8 mouse cellular contexts compared by ENCODE assay signal in the genomic region with DNA sequence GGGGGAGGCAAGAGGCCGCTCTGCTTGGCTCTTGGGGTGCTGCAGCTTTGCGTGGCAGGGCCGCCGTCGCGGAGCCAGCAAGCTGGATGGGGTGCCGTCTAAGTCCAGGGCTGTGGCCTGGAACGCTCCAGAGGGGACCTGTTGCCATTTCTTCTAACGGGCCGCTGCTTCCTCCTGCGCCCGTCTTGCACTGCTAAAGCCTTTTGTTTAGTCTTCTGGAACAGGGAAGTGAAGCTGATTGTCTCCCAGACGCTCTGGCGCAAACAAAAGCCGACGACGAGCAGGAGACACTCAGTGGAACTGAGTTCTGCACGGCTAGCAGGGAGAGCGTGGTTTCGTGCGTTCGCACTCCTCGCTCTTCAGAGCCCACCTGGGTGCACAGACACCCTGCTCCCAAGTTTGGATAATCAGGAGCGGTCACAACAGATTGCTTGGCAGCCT. TPM values are rescaled to one million over a fixed set of nuclear protein-coding genes. Genes with fewer than 3 reads are reported as not detected.
DNase-seq lines count a peak whose midpoint lies in the region; ATAC-seq and TF ChIP-seq lines count a peak whose summit lies in the region.

No protein-coding gene starts in this region.

- WGBS in forebrain, embryonic 10.5 days: under 1% methylated on average over 24 of the region's 24 CpGs

- peaks cover under 1% of the 10 kb centered on the region; the same call in 1 of the 2 replicates for H3K27me3 ChIP-seq in forebrain, embryonic 10.5 days (ENCODE audit: poor library complexity, severe bottlenecking)

- TF ChIP-seq CTCF in left cerebral cortex, adult 2 months (IDR thresholded peaks at IDR 0.05): no peak

- intact Hi-C loops in left cerebral cortex, adult 2 months (cut with DNase I): loop anchor here (5.0 to 10.0 kb wide), 3 partner anchors 142 to 300 kb away; a partner anchor contains a TSS
- intact Hi-C loops in left cerebral cortex, postnatal 36 days (cut with DNase I): loop anchor here (5.0 to 10.0 kb wide), 2 partner anchors 97 to 200 kb away; a partner anchor contains a TSS

- peaks cover 26% of the 10 kb centered on the region for H3K4me1 ChIP-seq in forebrain, embryonic 10.5 days

- peak overlapping the region; percentile 95 for H3K4me3 ChIP-seq in left cerebral cortex, adult 2 months
- H3K4me3 ChIP-seq in forebrain, embryonic 10.5 days: peak overlapping the region; percentile 96

- no peaks in the 10 kb centered on the region for H3K9me3 ChIP-seq in forebrain, embryonic 10.5 days

- peaks cover 10% of the 10 kb centered on the region for H3K36me3 ChIP-seq in forebrain, embryonic 10.5 days (replicated peaks)

- no peak for DNase-seq in left cerebral cortex, adult 2 months (ENCODE audit: extremely low spot score in 1 of 2, low spot score in 2 of 2)
- DNase-seq in left cerebral cortex, postnatal 36 days (ENCODE audit: low spot score in 2 of 2): no peak
- peak; percentile 58 for DNase-seq in NIH3T3 (ENCODE audit: low read depth)
- peak; percentile 59 for DNase-seq in forebrain, embryonic 10.5 days (ENCODE audit: extremely low spot score, low spot score)
- DNase-seq in layer of hippocampus, postnatal 14 days (ENCODE audit: low spot score in 2 of 2): peak; percentile 46 to 58
- no peak for DNase-seq in adrenal gland, adult 18-20 months (ENCODE audit: low spot score in 2 of 2)
- DNase-seq in spleen, adult 12 weeks (ENCODE audit: low spot score): no peak

- ATAC-seq in megakaryocyte-erythroid progenitor cell, adult 5-6 weeks (replicated peaks; ENCODE audit: low FRiP score, low TSS enrichment, poor library complexity, severe bottlenecking): peak; percentile 51

- H3K27ac ChIP-seq in left cerebral cortex, adult 2 months: peak overlapping the region; percentile 81
- H3K27ac ChIP-seq in forebrain, embryonic 10.5 days: peak overlapping the region; percentile 96

RNA-seq across cellular contexts. Expression of a gene that starts 0.4 kb away (rescaled TPM):
- total RNA-seq in left cerebral cortex, adult 2 months (2021): 10 to 100 TPM; 50.9 to 52.2 TPM
- 10 to 100 TPM; 51.9 to 58.0 TPM for total RNA-seq in left cerebral cortex, postnatal 36 days (2021)
- 90.9 and 96.1 TPM in 2 replicates for polyA plus RNA-seq in forebrain, embryonic 10.5 days (2016; fragmentation: Nextera tagmentation; extraction: Ambion mirVana)
- 10 to 100 TPM; 48.2 to 50.3 TPM for total RNA-seq in layer of hippocampus, postnatal 14 days (2021)
- 37.4 and 40.1 TPM in 2 replicates for total RNA-seq in megakaryocyte-erythroid progenitor cell, adult 5-6 weeks (2014; fragmentation: Nextera tagmentation)
- total RNA-seq in megakaryocyte-erythroid progenitor cell, adult 5-6 weeks (2017): 65.7 and 85.1 TPM in 2 replicates
- total RNA-seq in adrenal gland, adult 18-20 months (2021): 10 to 100 TPM; 40.9 to 47.1 TPM

RNA-seq across cellular contexts. Expression of a gene that starts 11.4 kb away (rescaled TPM):
- not detected for total RNA-seq in left cerebral cortex, adult 2 months (2021)
- not detected for total RNA-seq in left cerebral cortex, postnatal 36 days (2021)
- polyA plus RNA-seq in forebrain, embryonic 10.5 days (2016; fragmentation: Nextera tagmentation; extraction: Ambion mirVana): not detected in 2 replicates
- not detected for total RNA-seq in layer of hippocampus, postnatal 14 days (2021)
- not detected in 2 replicates for total RNA-seq in megakaryocyte-erythroid progenitor cell, adult 5-6 weeks (2014; fragmentation: Nextera tagmentation)
- total RNA-seq in megakaryocyte-erythroid progenitor cell, adult 5-6 weeks (2017): not detected in 2 replicates
- under 1 TPM; 0.19 to 0.27 TPM for total RNA-seq in adrenal gland, adult 18-20 months (2021)

Comparison
In these comparisons a context has a peak if more than half of its experiments do, and no peak if none do; other contexts are left out.
1. DNase-seq: peak in NIH3T3 (single experiment), forebrain, embryonic 10.5 days (single experiment) and layer of hippocampus, postnatal 14 days (2 of 2); none in left cerebral cortex, adult 2 months (0 of 2), left cerebral cortex, postnatal 36 days (0 of 2), adrenal gland, adult 18-20 months (0 of 2) and spleen, adult 12 weeks (single experiment).